ENCODE assay signal across 10 mouse cellular contexts in the genomic region with DNA sequence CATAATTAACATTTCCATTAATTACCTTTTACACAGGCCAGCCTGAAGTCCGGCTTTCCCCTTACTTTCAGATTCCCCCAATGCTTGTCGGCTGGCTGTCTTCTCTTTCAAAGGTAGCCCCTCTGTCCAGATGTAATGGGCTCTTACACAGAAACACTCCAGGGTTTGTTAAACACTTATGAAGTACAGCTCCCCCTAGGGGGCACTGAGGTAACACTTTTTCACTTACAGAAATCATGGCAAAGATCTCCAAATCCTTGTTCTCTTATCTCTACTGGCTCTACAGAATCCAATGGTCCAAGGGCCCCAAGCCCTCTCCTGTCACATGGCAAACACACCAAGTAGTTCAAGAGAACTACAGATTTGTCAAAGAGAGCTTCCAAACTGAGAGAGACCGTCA. TPM values are rescaled to one million over a fixed set of nuclear protein-coding genes. Genes with fewer than 3 reads are reported as not detected.
DNase-seq lines count a peak whose midpoint lies in the region; ATAC-seq and TF ChIP-seq lines count a peak whose summit lies in the region.
"Had no signal": no experiment of that assay in that cellular context is flagged by ENCODE, and none has a peak within 500 bp of the region (broad histone marks: within the 10 kb centered on the region; RNA-seq: fewer than 3 reads in every experiment).

No protein-coding gene starts in this region.

- TF ChIP-seq CTCF in G1E (IDR thresholded peaks at IDR 0.05; ENCODE audit: low read depth, low read length) = peak; percentile 53; the same call in 1 of the 2 replicates

- ATAC-seq in hindbrain, embryonic 12.5 days (ENCODE audit: low FRiP score) = no peak
- no peak for ATAC-seq in G1E (ENCODE audit: extremely low read depth, insufficient number of reproducible peaks, low FRiP score, poor library complexity, severe bottlenecking)
- peak; percentile 45; the same call in 1 of the 2 replicates for ATAC-seq in megakaryocyte progenitor cell, adult 5-6 weeks (replicated peaks; ENCODE audit: poor library complexity)
- ATAC-seq in activated CD4-positive, CD25-positive, alpha-beta regulatory T cell, adult 4 months = no peak

- H3K4me1 ChIP-seq in hindbrain, embryonic 10.5 days (replicated peaks) = 0 out of 2 replicates have a peak, but pooled peaks cover 6% of the 10 kb centered on the region
- H3K4me1 ChIP-seq in hindbrain, embryonic 12.5 days = 0 out of 2 replicates have a peak, but pooled peaks cover 4% of the 10 kb centered on the region
- peaks cover 16% of the 10 kb centered on the region for H3K4me1 ChIP-seq in G1E (ENCODE audit: insufficient read depth, low read depth, low read length)
- H3K4me1 ChIP-seq: embryonic facial prominence, embryonic 12.5 days; neural tube, embryonic 12.5 days had no signal

- H3K36me3 ChIP-seq in hindbrain, embryonic 10.5 days = no peaks in the 10 kb centered on the region
- H3K36me3 ChIP-seq in hindbrain, embryonic 12.5 days = no peaks in the 10 kb centered on the region
- peaks cover 4% of the 10 kb centered on the region for H3K36me3 ChIP-seq in G1E (replicated peaks)
- H3K36me3 ChIP-seq: embryonic facial prominence, embryonic 12.5 days; neural tube, embryonic 12.5 days had no signal

- H3K27me3 ChIP-seq in hindbrain, embryonic 10.5 days (ENCODE audit: insufficient read depth, poor library complexity, severe bottlenecking) = no peaks in the 10 kb centered on the region
- no peaks in the 10 kb centered on the region for H3K27me3 ChIP-seq in hindbrain, embryonic 12.5 days
- peaks cover 9% of the 10 kb centered on the region for H3K27me3 ChIP-seq in G1E (ENCODE audit: insufficient read depth, low read length)
- H3K27me3 ChIP-seq: embryonic facial prominence, embryonic 12.5 days; neural tube, embryonic 12.5 days had no signal

- no peak overlapping the region for H3K4me3 ChIP-seq in hindbrain, embryonic 10.5 days
- no peak overlapping the region for H3K4me3 ChIP-seq in hindbrain, embryonic 12.5 days
- H3K4me3 ChIP-seq in G1E (ENCODE audit: low read depth, low read length) = no peak overlapping the region
- H3K4me3 ChIP-seq: embryonic facial prominence, embryonic 12.5 days; neural tube, embryonic 12.5 days had no signal

- DNase-seq in hindbrain, embryonic 10.5 days (ENCODE audit: low spot score) = peak; percentile 19
- DNase-seq in A20 (ENCODE audit: low read depth, low spot score) (peak; percentile 76), G1E (ENCODE audit: low spot score) (peak; percentile 14)
- DNase-seq in forelimb bud, embryonic 11.5 days (ENCODE audit: low read depth, low spot score) = peak; percentile 39
- DNase-seq in ovary, postnatal 36 days (ENCODE audit: low spot score) = no peak

- WGBS in hindbrain, embryonic 10.5 days = 85% methylated on average over 3 of the region's 3 CpGs
- WGBS in hindbrain, embryonic 12.5 days = 84% methylated on average over 3 of the region's 3 CpGs

- H3K27ac ChIP-seq in hindbrain, embryonic 10.5 days = no peak overlapping the region
- H3K27ac ChIP-seq in hindbrain, embryonic 12.5 days = no peak overlapping the region
- H3K27ac ChIP-seq: embryonic facial prominence, embryonic 12.5 days; neural tube, embryonic 12.5 days had no signal

- H3K4me2 ChIP-seq in hindbrain, embryonic 12.5 days (replicated peaks) = no peak overlapping the region
- H3K4me2 ChIP-seq: embryonic facial prominence, embryonic 12.5 days; neural tube, embryonic 12.5 days had no signal

- no peaks in the 10 kb centered on the region for H3K9me3 ChIP-seq in hindbrain, embryonic 10.5 days
- H3K9me3 ChIP-seq in hindbrain, embryonic 12.5 days (replicated peaks) = no peaks in the 10 kb centered on the region
- H3K9me3 ChIP-seq in G1E (replicated peaks) = no peaks in the 10 kb centered on the region
- H3K9me3 ChIP-seq: embryonic facial prominence, embryonic 12.5 days; neural tube, embryonic 12.5 days had no signal

- no peak overlapping the region for H3K9ac ChIP-seq in hindbrain, embryonic 12.5 days
- H3K9ac ChIP-seq: embryonic facial prominence, embryonic 12.5 days; neural tube, embryonic 12.5 days had no signal

RNA-seq across cellular contexts. Expression of gene Slc6a13, which starts 25.7 kb away (rescaled TPM):
- 1.4 and 1.7 TPM in 2 replicates for polyA plus RNA-seq in hindbrain, embryonic 10.5 days (2016; fragmentation: Nextera tagmentation; extraction: Ambion mirVana)
- polyA plus RNA-seq in hindbrain, embryonic 12.5 days (2016; fragmentation: Nextera tagmentation; extraction: Ambion mirVana) = 5.2 and 7.6 TPM in 2 replicates
- total RNA-seq in G1E (2014; fragmentation: Nextera tagmentation) (9.1 and 10.5 TPM in 2 replicates), G1E (2017) (11.7 and 14.8 TPM in 2 replicates)
- 8.0 and 13.7 TPM in 2 replicates for polyA plus RNA-seq in G1E (2012)
- total RNA-seq in megakaryocyte progenitor cell, adult 5-6 weeks (2015) = 3.9 and 4.3 TPM in 2 replicates
- total RNA-seq in megakaryocyte progenitor cell, adult 5-6 weeks (2017) = 3.4 and 3.5 TPM in 2 replicates
- polyA plus RNA-seq in activated CD4-positive, CD25-positive, alpha-beta regulatory T cell, adult 4 months (2017; shearing (Covaris generic)) = under 1 TPM; 0.55 to 0.93 TPM

RNA-seq across cellular contexts. Expression of gene Usp18, which starts 28.6 kb away (rescaled TPM):
- polyA plus RNA-seq in hindbrain, embryonic 10.5 days (2016; fragmentation: Nextera tagmentation; extraction: Ambion mirVana) = 0.73 and 0.88 TPM in 2 replicates
- 1.2 and 1.4 TPM in 2 replicates for polyA plus RNA-seq in hindbrain, embryonic 12.5 days (2016; fragmentation: Nextera tagmentation; extraction: Ambion mirVana)
- total RNA-seq in G1E (2014; fragmentation: Nextera tagmentation) = 2.3 and 5.8 TPM in 2 replicates
- 13.8 and 18.2 TPM in 2 replicates for total RNA-seq in G1E (2017)
- 0.21 and 0.41 TPM in 2 replicates for polyA plus RNA-seq in G1E (2012)
- total RNA-seq in megakaryocyte progenitor cell, adult 5-6 weeks (2015) = 2.2 and 2.6 TPM in 2 replicates
- 1.8 and 2.5 TPM in 2 replicates for total RNA-seq in megakaryocyte progenitor cell, adult 5-6 weeks (2017)
- 10 to 100 TPM; 75.8 to 85.7 TPM for polyA plus RNA-seq in activated CD4-positive, CD25-positive, alpha-beta regulatory T cell, adult 4 months (2017; shearing (Covaris generic))

Comparison
In these comparisons a context has a peak if more than half of its experiments do, and no peak if none do; other contexts are left out.
1. RNA of gene Usp18, which starts 28.6 kb away (polyA plus RNA-seq): 75.8 to 85.7 TPM in activated CD4-positive, CD25-positive, alpha-beta regulatory T cell, adult 4 months; 1.2 to 1.4 TPM in hindbrain, embryonic 12.5 days, 0.73 to 0.88 TPM in hindbrain, embryonic 10.5 days and 0.21 to 0.41 TPM in G1E; every median in the first group is over 10 times any median in the second.